Mouse (Mus musculus): ENCODE measurements around the gene Slain1. TPM values are rescaled to one million over a fixed set of nuclear protein-coding genes. Genes with fewer than 3 reads are reported as not detected.
"Not testable (repeated sequence)": the region's sequence is repeated elsewhere in the genome, so short reads cannot be mapped to it uniquely, and the experiment has no call there.

The Slain1 gene
- polyA plus RNA-seq, 1 experiment from 2014 or later, result 14.0 TPM

DNA sequence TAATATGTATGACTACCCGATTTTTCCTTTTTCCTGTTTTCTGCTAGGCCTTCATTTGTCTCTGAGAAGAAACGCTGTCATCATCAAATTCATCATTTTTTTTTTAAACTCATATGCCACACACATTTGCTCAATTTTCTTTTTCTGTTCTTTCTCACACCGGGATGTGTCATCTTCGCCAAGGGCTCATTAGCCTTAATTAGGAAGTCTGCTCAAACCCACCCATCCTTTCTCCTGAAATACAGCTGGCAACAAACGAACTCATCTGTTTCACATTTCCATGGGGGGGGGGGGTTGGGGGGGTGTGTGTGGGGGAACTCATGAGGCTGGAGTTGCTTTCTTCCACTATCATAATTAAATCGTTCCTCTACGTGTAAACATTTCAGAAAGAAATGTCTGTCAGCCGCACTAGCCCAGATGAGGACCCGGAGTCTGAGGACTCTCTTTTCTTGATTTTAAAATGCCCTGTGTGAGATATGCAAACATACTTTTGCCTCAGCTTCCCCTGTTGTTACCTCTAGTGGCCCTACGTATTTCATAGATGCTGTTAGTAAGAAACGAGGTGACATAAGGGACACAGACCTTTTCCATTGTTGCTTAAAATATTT lies 79.8 kb downstream of the Slain1 start:
- H3K4me3 ChIP-seq, result no peak overlapping the region
- H3K4me1 ChIP-seq, result peaks cover 6% of the 10 kb centered on the region
- peak overlapping the region; percentile 27; the same call in 1 of the 2 replicates for H3K27ac ChIP-seq
- no peak overlapping the region for H3K4me2 ChIP-seq
- H3K36me3 ChIP-seq (ENCODE audit: poor library complexity, severe bottlenecking), result no peaks in the 10 kb centered on the region
- WGBS, result 48% methylated on average over 11 of the region's 11 CpGs
- no peak overlapping the region for H3K9ac ChIP-seq
- no peaks in the 10 kb centered on the region for H3K9me3 ChIP-seq (replicated peaks)
- ATAC-seq, result peak; percentile 72
- no peaks in the 10 kb centered on the region for H3K27me3 ChIP-seq

DNA sequence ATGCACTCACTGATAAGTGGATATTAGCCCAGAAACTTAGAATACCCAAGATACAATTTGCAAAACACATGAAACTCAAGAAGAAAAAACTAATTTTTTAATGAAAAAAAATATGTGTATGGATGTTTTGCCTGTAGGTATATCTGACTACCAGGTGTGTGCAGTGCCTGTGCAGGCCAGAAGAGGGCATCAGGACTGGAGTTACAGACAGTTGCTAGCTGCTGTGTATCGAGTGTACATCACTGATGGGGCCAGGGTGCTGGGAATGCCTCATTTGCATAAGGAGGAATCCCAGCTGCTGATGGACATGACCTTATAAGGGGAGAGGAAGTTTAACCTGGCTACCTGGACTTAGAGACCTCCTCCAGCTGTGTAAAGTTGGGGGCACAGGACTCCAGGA lies 82.6 kb downstream of the Slain1 start:
- ATAC-seq, result no peak
- WGBS, result 56% methylated on average over 1 of the region's 1 CpGs
- no peak overlapping the region for H3K4me3 ChIP-seq
- H3K27ac ChIP-seq, result no peak overlapping the region
- H3K27me3 ChIP-seq, result no peaks in the 10 kb centered on the region
- H3K9me3 ChIP-seq (replicated peaks), result no peaks in the 10 kb centered on the region
- H3K9ac ChIP-seq, result no peak overlapping the region
- H3K36me3 ChIP-seq (ENCODE audit: poor library complexity, severe bottlenecking), result no peaks in the 10 kb centered on the region
- no peak overlapping the region for H3K4me2 ChIP-seq
- H3K4me1 ChIP-seq, result peaks cover 6% of the 10 kb centered on the region

GRCm38 (mm10) chr14:103741216-103741615 lies 91.2 kb downstream of the Slain1 start:
- 90% methylated on average over 7 of the region's 7 CpGs for WGBS
- Histone ChIP-seq H3K36me3 (ENCODE audit: poor library complexity, severe bottlenecking) (no peaks in the 10 kb centered on the region), H3K4me2 (no peak overlapping the region), H3K4me1 (no peaks in the 10 kb centered on the region), H3K9me3 (replicated peaks) (peaks cover 4% of the 10 kb centered on the region; the same call in 1 of the 2 replicates), H3K4me3 (no peak overlapping the region), H3K27ac (no peak overlapping the region), H3K9ac (no peak overlapping the region), H3K27me3 (no peaks in the 10 kb centered on the region)
- ATAC-seq, result no peak

DNA sequence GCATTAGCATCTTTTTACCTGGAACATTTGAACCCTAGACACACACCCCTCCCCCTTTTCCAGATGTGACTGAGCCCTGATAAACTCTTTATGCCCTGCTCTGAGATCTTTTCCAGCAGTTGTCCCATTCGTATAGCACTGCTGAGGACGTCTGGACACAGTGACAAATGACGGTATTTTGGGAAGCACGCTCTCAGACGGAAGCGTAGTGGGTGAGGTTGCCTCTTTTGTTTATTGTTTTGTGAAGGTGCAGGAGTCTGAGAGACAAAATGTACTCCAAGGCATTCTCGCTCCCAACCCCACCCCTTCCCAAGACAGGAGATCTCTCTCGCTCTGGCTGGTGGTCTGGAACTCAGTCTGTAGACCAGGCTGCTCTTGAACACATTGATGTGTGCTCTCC lies 92.1 kb downstream of the Slain1 start:
- Histone ChIP-seq H3K27ac (no peak overlapping the region), H3K36me3 (ENCODE audit: poor library complexity, severe bottlenecking) (no peaks in the 10 kb centered on the region), H3K9me3 (replicated peaks) (peaks cover 4% of the 10 kb centered on the region; the same call in 1 of the 2 replicates), H3K27me3 (no peaks in the 10 kb centered on the region), H3K4me3 (no peak overlapping the region), H3K4me1 (no peaks in the 10 kb centered on the region), H3K9ac (no peak overlapping the region), H3K4me2 (no peak overlapping the region)
- WGBS, result 86% methylated on average over 8 of the region's 8 CpGs
- no peak for ATAC-seq

- 67% methylated on average over 6 of the region's 6 CpGs for WGBS
- H3K27ac ChIP-seq, result no peak overlapping the region
- H3K9me3 ChIP-seq (replicated peaks), result peaks cover 4% of the 10 kb centered on the region; the same call in 1 of the 2 replicates
- no peaks in the 10 kb centered on the region for H3K27me3 ChIP-seq
- no peak overlapping the region for H3K4me3 ChIP-seq
- no peak overlapping the region for H3K9ac ChIP-seq
- no peaks in the 10 kb centered on the region for H3K4me1 ChIP-seq
- H3K36me3 ChIP-seq (ENCODE audit: poor library complexity, severe bottlenecking), result no peaks in the 10 kb centered on the region
- no peak overlapping the region for H3K4me2 ChIP-seq
- ATAC-seq, result no peak
Measured at GRCm38 (mm10) chr14:103747345-103747744, 97.3 kb downstream of the Slain1 start.

- not testable (repeated sequence) for H3K36me3 ChIP-seq (ENCODE audit: poor library complexity, severe bottlenecking); H3K4me1 ChIP-seq; H3K9me3 ChIP-seq (replicated peaks); H3K4me2 ChIP-seq; ATAC-seq; H3K9ac ChIP-seq; H3K4me3 ChIP-seq; H3K27ac ChIP-seq; H3K27me3 ChIP-seq
- WGBS, result 93% methylated on average over 4 of the region's 4 CpGs
Measured at GRCm38 (mm10) chr14:103750638-103751037, 100.6 kb downstream of the Slain1 start.

DNA sequence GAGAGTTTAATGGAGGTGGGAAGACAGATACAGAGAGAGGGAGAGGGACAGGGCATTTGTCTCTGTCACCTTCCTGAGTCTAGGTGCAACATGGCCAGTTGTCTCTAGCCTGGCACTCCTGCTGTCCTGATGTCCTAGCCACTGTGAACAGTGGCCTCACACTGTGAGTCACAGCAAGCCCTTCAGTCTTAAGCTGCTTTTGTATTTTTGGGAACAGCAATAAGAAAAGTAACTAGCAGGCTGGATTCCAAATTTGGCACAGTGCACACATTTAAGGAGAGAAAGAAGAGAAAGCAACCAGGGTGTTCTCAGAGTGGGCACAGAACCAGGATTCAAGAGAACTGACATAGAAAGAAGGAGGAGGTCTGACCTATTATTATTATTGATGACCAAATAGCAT lies 101.4 kb downstream of the Slain1 start:
- H3K9me3 ChIP-seq (replicated peaks), result no peaks in the 10 kb centered on the region
- no peak overlapping the region for H3K4me3 ChIP-seq
- no peak for ATAC-seq
- no peak overlapping the region for H3K4me2 ChIP-seq
- no peaks in the 10 kb centered on the region for H3K36me3 ChIP-seq (ENCODE audit: poor library complexity, severe bottlenecking)
- H3K27me3 ChIP-seq, result no peaks in the 10 kb centered on the region
- no peak overlapping the region for H3K9ac ChIP-seq
- H3K27ac ChIP-seq, result no peak overlapping the region
- H3K4me1 ChIP-seq, result no peaks in the 10 kb centered on the region

DNA sequence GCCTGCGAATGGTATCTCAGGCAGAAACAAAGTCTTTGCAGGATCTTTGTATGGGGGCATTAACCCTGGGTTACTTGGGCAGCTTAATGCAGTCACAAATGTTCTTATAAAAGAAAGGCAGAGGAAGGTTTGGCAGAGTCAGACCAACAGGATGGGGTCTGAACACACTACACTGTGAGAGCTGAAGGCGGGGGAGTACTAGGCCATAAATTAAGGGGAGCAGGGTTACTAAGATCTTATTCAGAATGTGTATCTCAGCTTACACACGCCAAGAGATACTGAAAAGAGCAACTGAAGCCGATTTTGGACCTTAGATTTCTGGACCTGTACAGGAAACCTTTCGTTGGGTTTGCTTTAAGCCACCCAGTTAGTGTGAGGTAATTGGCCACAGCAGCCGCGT lies 102.7 kb downstream of the Slain1 start:
- Histone ChIP-seq H3K4me3 (no peak overlapping the region), H3K27ac (no peak overlapping the region), H3K36me3 (ENCODE audit: poor library complexity, severe bottlenecking) (no peaks in the 10 kb centered on the region), H3K9ac (no peak overlapping the region), H3K4me1 (no peaks in the 10 kb centered on the region; the same call in 1 of the 2 replicates), H3K9me3 (replicated peaks) (no peaks in the 10 kb centered on the region), H3K4me2 (no peak overlapping the region), H3K27me3 (no peaks in the 10 kb centered on the region)
- 93% methylated on average over 7 of the region's 7 CpGs for WGBS
- ATAC-seq, result no peak

- Histone ChIP-seq H3K9me3 (replicated peaks) (no peaks in the 10 kb centered on the region), H3K9ac (no peak overlapping the region), H3K27ac (no peak overlapping the region), H3K4me2 (no peak overlapping the region), H3K36me3 (ENCODE audit: poor library complexity, severe bottlenecking) (no peaks in the 10 kb centered on the region), H3K27me3 (no peaks in the 10 kb centered on the region), H3K4me3 (no peak overlapping the region), H3K4me1 (peaks cover 5% of the 10 kb centered on the region)
- WGBS, result 72% methylated on average over 7 of the region's 7 CpGs
- no peak for ATAC-seq
Measured at GRCm38 (mm10) chr14:103754041-103754440, 104.0 kb downstream of the Slain1 start.

DNA sequence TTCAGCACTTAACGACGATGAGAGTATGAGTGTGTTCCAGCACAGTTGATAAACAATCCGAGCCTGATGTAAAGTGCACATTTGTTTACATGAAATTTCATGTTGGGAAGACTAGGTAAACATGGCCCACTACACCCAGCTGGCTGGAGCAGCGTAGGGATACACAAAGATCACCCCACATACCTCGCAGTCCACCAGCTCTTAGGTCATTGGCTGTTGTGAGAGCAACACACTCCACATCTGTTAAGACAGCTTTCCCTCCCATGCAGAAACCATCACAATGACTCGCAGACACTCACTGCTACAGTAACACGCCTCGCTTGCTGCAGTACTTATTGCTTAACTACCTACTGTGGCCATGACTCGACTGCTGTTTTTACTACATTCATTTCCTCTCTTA lies 104.4 kb downstream of the Slain1 start:
- 0 out of 2 replicates have a peak, but pooled peaks have one; percentile 38 for ATAC-seq
- WGBS, result 90% methylated on average over 9 of the region's 9 CpGs
- no peaks in the 10 kb centered on the region for H3K36me3 ChIP-seq (ENCODE audit: poor library complexity, severe bottlenecking)
- H3K9me3 ChIP-seq (replicated peaks), result no peaks in the 10 kb centered on the region
- no peak overlapping the region for H3K27ac ChIP-seq
- no peak overlapping the region for H3K4me2 ChIP-seq
- H3K9ac ChIP-seq, result no peak overlapping the region
- H3K4me1 ChIP-seq, result peaks cover 5% of the 10 kb centered on the region
- no peak overlapping the region for H3K4me3 ChIP-seq
- no peaks in the 10 kb centered on the region for H3K27me3 ChIP-seq

Small RNA genes within 50 kb of the gene (microRNA-seq; reads per million reads assigned to microRNA genes)
- gene Gm22877, result not detected

Other genes starting within 250 kb of the Slain1 start
- gene Scel, start 136.9 kb upstream of the Slain1 start, polyA plus RNA-seq (2015; fragmentation: Nextera tagmentation; extraction: Ambion mirVana), result 0.10 TPM in 1 of 2 replicates, not detected in the other
- 61.9 and 66.5 TPM in 2 replicates for gene Ednrb, start 194.2 kb downstream of the Slain1 start, polyA plus RNA-seq (2015; fragmentation: Nextera tagmentation; extraction: Ambion mirVana)